Mouse (Mus musculus) forebrain, embryonic 12.5 days (tissue): ENCODE data around the gene Mecom. TPM values are rescaled to one million over a fixed set of nuclear protein-coding genes. Genes with fewer than 3 reads are reported as not detected.
"Not testable (repeated sequence)": the region's sequence is repeated elsewhere in the genome, so short reads cannot be mapped to it uniquely, and the experiment has no call there.

Experiments used
- ATAC-seq: fragments of 200-750 bp; cut with Nextera tagmentation; 2 replicates; pipeline ENCODE4 v1.8.0; 2017; ENCODE audit warnings: moderate TSS enrichment; ENCODE audit not compliant: low FRiP score
- H3K27ac ChIP-seq: fragments of 300-500 bp; sonication (generic); 2 replicates; pipeline ENCODE4 v1.5.1; 2016; ENCODE audit warnings: mild to moderate bottlenecking
- H3K27me3 ChIP-seq: fragments of 300-500 bp; sonication (generic); 2 replicates; pipeline ENCODE4 v1.6.1; 2016; ENCODE audit warnings: mild to moderate bottlenecking
- H3K36me3 ChIP-seq: fragments of 300-500 bp; sonication (generic); replicated peaks from 2 replicates; pipeline ENCODE4 v1.6.1; 2016; ENCODE audit warnings: mild to moderate bottlenecking
- H3K4me1 ChIP-seq: fragments of 300-500 bp; sonication (generic); 2 replicates; pipeline ENCODE4 v1.6.1; 2016
- H3K4me2 ChIP-seq: fragments of 300-500 bp; sonication (generic); 2 replicates; pipeline ENCODE4 v1.6.1; 2016; ENCODE audit warnings: mild to moderate bottlenecking, moderate library complexity
- H3K4me3 ChIP-seq: fragments of 300-500 bp; sonication (generic); replicated peaks from 2 replicates; pipeline ENCODE4 v1.5.1; 2016; ENCODE audit warnings: mild to moderate bottlenecking
- H3K9ac ChIP-seq: fragments of 300-500 bp; sonication (generic); 2 replicates; pipeline ENCODE4 v1.6.1; 2016; ENCODE audit warnings: mild to moderate bottlenecking
- H3K9me3 ChIP-seq: fragments of 300-500 bp; sonication (generic); 2 replicates; pipeline ENCODE4 v1.6.1; 2016
- WGBS: fragments of 180-500 bp; shearing (Covaris S2); methylation state at CpG from one replicate; pipeline ENCODE4 v1.1.7; 2016; 5-methylcytosine and 5-hydroxymethylcytosine counted together
- polyA plus RNA-seq: library from polyadenylated mRNA; unstranded; fragments of >200 nt; fragmentation: Nextera tagmentation; extraction: Ambion mirVana; gene quantifications from 2 replicates; pipeline ENCODE4 v1.2.1, GENCODE M21; 2016

The Mecom gene
- 12.1 and 12.2 TPM in 2 replicates for polyA plus RNA-seq

DNA sequence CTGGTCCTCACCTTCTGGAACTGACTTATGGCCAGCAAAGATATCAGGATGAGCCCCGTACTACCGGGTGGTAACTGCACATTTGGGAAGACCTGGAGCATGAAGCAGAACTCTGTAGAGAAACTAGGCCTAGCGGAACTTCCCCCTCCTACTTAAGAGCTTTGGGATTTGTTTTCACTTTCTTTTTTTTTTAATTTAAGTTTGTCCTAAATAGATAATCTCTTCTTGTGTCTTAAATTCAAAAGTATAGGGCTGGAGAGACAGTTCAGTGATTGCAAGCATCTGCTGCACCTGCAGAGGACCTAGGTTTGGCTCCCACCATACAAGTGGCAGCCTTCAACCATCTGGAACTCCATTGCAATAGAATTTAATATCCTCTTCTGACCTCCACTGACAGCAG lies at the start of gene Mecom:
Gene Mecom, minus strand, starts transcription at position 101 of the 400 bp plus-strand sequence.
- no peaks in the 10 kb centered on the region for H3K36me3 ChIP-seq
- no peak within 1 kb of the TSS for H3K27ac ChIP-seq
- no peaks in the 10 kb centered on the region for H3K27me3 ChIP-seq
- no peaks in the 10 kb centered on the region for H3K9me3 ChIP-seq
- H3K9ac ChIP-seq: no peak within 1 kb of the TSS
- no peak for ATAC-seq
- no peak within 1 kb of the TSS for H3K4me3 ChIP-seq
- WGBS: 89% methylated on average over 3 of the region's 3 CpGs
- H3K4me2 ChIP-seq: no peak within 1 kb of the TSS
- no peaks in the 10 kb centered on the region for H3K4me1 ChIP-seq

DNA sequence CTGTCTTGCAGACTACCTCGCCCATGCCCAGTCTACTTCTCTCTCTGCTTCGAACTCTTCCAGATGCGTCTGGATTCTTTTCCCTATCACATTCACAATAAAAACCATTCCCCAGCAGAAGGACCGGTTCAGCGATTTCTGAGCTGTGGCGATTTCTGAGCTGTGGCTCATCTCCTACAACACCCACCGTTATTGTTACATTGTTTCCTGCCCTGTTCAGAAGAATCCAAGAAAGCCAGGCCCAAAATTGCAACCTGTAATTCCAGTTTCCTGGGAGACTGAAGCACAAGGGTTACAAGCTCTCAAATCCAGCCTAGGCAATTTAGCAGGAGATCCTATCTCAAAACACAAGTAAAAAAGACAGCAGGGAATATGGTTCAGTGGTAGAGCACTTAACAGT lies 49.5 kb upstream of the Mecom start:
- no peak for ATAC-seq

DNA sequence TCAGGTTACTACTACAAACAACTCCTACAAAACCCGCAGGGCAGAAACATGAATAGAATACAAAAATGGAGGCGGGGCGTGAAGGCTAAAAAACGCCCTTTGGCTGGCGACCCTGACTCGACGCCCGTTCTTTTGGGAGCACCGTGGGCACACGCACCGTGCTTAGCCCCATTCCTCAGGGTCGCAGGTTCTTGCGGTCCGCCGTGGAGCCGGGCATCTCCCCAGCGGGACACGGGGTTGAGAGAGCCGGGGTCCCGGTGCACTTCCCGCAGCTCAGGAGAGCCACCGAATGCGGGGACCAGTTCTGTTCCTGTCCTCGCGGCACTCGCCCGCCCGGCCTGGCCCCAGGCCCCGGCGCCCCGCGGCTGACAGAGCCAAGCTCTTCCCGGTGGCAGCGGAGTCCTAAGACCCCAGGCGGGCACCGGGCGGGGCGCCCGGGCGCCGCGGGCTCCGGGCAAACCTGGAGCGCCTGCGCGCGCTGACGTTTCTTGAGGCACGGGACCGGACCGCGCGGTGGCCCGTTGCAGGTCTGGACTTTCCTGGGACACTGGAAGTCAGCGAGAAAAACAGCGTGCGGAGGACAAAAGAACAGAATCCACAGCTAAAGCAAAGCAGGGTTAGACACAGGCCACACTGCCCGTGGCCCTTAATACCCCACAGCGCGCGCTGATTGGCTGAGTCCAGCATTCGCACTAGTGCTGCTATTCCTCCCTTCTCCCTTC lies 47.5 kb upstream of the Mecom start:
- Histone ChIP-seq H3K27me3 (peaks cover 19% of the 10 kb centered on the region), H3K9ac (peak overlapping the region; percentile 81), H3K36me3 (no peaks in the 10 kb centered on the region), H3K4me3 (peak overlapping the region; percentile 81), H3K9me3 (no peaks in the 10 kb centered on the region), H3K4me1 (peaks cover 12% of the 10 kb centered on the region), H3K27ac (peak overlapping the region; percentile 59), H3K4me2 (peak overlapping the region; percentile 75)
- WGBS: under 1% methylated on average over 62 of the region's 62 CpGs
- ATAC-seq: peak; percentile 76

More for the DNA sequence above, 49.5 kb upstream of the Mecom start:
- H3K9ac ChIP-seq: no peak overlapping the region
- H3K9me3 ChIP-seq: no peaks in the 10 kb centered on the region
- no peak overlapping the region for H3K4me2 ChIP-seq
- H3K27me3 ChIP-seq: peaks cover 19% of the 10 kb centered on the region
- H3K36me3 ChIP-seq: no peaks in the 10 kb centered on the region
- H3K4me1 ChIP-seq: peaks cover 13% of the 10 kb centered on the region
- no peak overlapping the region for H3K27ac ChIP-seq
- WGBS: 84% methylated on average over 7 of the region's 7 CpGs
- no peak overlapping the region for H3K4me3 ChIP-seq

DNA sequence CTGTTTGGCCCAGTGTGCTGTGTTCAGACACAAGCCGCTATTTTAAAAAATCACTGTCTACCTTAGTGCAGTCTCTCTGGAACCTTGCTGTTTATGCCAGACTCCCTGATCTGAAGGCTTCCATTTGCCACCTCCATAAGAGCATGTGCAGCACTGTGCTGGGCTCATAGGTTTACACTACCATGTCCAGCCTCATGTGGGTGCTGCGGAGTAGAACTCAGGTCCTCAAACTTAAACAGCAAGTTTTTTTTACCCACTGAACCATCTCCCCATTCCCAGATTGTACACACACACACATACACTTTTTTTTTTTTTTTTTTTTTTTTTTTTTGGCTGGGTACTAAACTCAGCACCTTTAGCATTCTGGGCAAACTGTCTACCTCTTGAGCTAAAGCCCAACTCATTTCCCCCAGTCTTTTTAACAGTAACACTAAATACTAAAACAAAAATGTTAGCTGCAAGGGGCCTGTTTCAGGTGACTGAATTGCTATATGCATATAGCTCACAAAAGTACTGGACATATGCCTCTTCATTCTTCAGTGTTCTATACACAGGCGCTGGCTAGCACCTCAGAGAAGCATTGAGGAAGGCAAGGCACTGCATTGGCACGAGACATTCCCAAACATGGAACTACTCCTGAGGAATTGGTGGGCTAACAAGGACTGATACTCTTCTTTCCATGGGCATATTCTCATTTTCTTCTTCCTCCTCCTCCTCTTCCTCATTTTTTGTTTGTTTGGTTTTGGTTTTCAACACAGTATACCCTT lies 46.1 kb upstream of the Mecom start:
- peaks cover 18% of the 10 kb centered on the region for H3K27me3 ChIP-seq
- no peak overlapping the region for H3K27ac ChIP-seq
- H3K9me3 ChIP-seq: no peaks in the 10 kb centered on the region
- ATAC-seq: peak; percentile 30; the same call in 1 of the 2 replicates
- H3K36me3 ChIP-seq: no peaks in the 10 kb centered on the region
- no peak overlapping the region for H3K4me2 ChIP-seq
- H3K9ac ChIP-seq: no peak overlapping the region
- WGBS: 77% methylated on average over 4 of the region's 4 CpGs
- H3K4me1 ChIP-seq: peaks cover 2% of the 10 kb centered on the region; the same call in 1 of the 2 replicates
- no peak overlapping the region for H3K4me3 ChIP-seq

DNA sequence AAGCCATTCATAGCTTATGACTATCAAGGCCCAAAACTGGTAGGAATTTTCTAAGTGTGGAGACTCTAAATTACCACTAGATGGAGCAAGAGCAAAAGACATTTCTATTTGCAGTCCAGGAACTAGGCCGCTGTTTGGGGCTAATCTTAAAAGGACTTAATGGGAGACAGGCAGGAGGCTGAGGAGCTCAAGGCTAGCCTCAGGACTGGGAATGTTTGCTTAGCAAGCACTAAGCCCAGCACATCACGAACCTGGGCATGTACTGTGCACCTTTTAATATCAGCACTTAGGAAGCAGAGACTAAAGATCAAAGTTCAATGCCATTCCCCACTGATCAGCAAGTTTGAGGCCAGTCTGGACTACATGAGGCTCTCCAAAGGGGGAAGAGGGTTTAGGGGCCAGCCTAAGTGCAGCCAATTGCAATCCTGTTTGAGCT lies 44.6 kb upstream of the Mecom start:
- Histone ChIP-seq H3K4me1 (peaks cover 2% of the 10 kb centered on the region; the same call in 1 of the 2 replicates), H3K27ac (no peak overlapping the region), H3K36me3 (no peaks in the 10 kb centered on the region), H3K9ac (no peak overlapping the region), H3K4me2 (no peak overlapping the region), H3K4me3 (no peak overlapping the region), H3K9me3 (no peaks in the 10 kb centered on the region), H3K27me3 (0 out of 2 replicates have a peak, but pooled peaks cover 7% of the 10 kb centered on the region)
- WGBS: 0% methylated on average over 2 of the region's 2 CpGs
- no peak; the same call in 1 of the 2 replicates for ATAC-seq

DNA sequence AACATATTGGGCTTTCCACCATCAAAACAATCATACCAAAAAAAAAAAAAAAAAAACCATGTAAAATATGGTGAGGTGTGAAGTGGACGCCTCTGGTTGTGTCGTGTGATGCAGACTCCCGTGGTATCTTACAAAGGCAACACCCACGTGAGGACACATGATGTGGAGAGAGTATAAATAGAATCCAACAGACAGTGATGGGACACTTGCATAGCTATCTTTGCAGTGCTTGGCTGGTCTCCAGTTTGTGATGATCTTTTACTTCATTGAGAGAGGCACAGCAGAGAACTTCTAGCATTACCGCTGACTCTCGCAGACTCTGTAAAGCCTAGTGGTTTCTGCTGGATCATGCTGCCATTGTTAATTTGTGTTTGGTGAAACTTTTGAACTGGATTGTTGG lies 41.1 kb upstream of the Mecom start:
- ATAC-seq: no peak
- 89% methylated on average over 6 of the region's 6 CpGs for WGBS
- no peaks in the 10 kb centered on the region for H3K4me1 ChIP-seq

DNA sequence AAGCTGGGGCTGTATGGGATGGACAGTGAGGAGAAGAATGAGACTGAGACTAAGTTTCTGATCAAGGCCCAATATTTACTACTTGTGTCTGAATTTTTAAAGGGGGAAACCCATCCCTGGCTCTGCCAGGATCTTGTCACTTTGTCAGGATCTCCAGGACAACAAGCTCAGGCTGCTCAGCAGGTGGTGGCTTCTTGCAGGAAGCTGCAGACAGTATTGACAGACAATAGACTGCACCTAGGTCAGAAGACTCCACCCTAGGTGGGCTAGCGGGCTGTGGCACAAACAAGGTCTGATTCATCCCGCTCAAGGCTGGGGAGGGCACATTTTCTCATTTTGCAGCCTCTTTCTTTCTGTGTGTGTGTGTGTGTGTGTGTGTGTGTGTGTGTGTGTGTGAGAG lies 25.7 kb upstream of the Mecom start:
- ATAC-seq: no peak
- Histone ChIP-seq H3K9ac (no peak overlapping the region), H3K27me3 (no peaks in the 10 kb centered on the region), H3K4me2 (no peak overlapping the region), H3K4me3 (no peak overlapping the region), H3K9me3 (no peaks in the 10 kb centered on the region), H3K36me3 (no peaks in the 10 kb centered on the region), H3K4me1 (no peaks in the 10 kb centered on the region), H3K27ac (no peak overlapping the region)
- WGBS: 4% methylated on average over 2 of the region's 2 CpGs

More for the DNA sequence above, 41.1 kb upstream of the Mecom start:
- Histone ChIP-seq H3K9ac (no peak overlapping the region), H3K4me2 (no peak overlapping the region), H3K36me3 (no peaks in the 10 kb centered on the region), H3K4me3 (no peak overlapping the region), H3K27me3 (no peaks in the 10 kb centered on the region), H3K9me3 (no peaks in the 10 kb centered on the region), H3K27ac (no peak overlapping the region)

DNA sequence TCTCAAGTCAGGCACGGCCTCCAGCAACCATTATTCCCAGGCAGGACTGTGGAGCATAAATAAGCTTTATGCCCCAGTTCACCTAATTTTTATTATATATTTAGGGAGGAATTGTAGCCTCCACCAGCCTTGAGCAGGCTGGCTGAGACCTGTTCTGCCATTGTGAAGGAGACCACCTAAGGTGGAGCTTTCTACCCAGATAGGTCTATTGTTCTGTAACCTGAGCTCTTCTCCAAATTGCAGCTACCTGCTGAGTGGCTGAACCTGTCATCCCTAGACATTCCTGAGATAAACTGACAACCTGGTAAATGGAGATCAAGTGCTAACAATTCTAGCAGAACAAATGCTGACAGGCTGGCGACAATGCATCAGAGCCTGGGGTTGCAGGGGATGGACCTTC lies 18.5 kb upstream of the Mecom start:
- not testable (repeated sequence) for H3K27ac ChIP-seq, H3K27me3 ChIP-seq, H3K4me1 ChIP-seq, H3K36me3 ChIP-seq, H3K4me3 ChIP-seq, H3K9me3 ChIP-seq, ATAC-seq, H3K4me2 ChIP-seq, H3K9ac ChIP-seq
- WGBS: 0% methylated on average over 1 of the region's 2 CpGs

DNA sequence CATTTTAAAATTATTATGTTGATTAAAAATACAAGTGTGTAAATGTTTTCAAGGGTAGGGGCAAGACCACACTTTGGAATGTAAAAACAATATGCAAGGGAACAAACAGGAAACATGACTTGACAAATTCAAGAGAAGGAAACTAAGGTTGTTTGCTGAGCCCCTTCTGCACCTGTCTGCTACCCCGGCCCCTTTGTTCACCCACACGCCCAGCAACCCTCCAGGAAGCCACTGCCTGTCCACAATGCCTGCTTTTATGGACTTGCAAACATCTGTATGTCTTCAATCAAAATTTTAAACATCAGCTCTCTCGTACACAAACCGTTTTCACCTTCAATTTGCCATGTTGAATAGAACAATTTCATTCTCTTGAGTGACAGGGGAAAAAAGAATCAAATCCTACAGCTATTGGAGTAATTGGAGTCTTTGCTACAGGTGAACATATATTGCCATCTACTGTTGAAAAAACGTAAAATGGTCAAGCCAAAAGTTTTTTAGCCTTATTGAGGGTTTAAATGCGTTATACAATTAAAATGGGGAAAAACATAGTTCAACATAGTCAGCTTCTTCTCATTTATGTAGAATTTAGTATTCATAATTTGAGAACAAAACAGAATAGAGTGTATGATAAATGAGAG lies 13.0 kb upstream of the Mecom start:
- H3K9me3 ChIP-seq: no peaks in the 10 kb centered on the region
- no peak for ATAC-seq
- no peak overlapping the region for H3K9ac ChIP-seq
- H3K4me1 ChIP-seq: no peaks in the 10 kb centered on the region
- H3K4me3 ChIP-seq: no peak overlapping the region
- no peak overlapping the region for H3K4me2 ChIP-seq
- H3K27ac ChIP-seq: no peak overlapping the region
- 40% methylated on average over 6 of the region's 6 CpGs for WGBS
- no peaks in the 10 kb centered on the region for H3K36me3 ChIP-seq
- no peaks in the 10 kb centered on the region for H3K27me3 ChIP-seq

DNA sequence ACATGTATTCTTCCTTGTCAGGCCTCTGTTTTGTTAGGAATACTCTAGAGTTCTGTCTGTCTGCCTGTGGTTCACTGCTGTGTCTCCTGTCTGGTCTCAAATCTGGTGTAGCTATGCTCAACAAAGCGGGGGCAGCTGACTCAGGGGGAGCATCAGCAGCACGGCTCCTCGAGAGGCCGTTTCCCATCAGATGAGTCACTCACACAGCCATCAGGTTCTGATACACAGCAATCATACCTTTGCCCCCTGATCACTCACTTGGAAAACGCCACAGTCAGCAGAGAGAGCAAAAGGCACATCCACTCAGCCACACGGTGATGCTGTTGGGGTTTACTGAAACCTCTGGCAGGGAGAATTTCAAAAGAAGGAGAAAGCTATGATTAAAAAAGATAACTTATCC lies 5.9 kb upstream of the Mecom start:
- Histone ChIP-seq H3K4me3 (no peak overlapping the region), H3K27me3 (no peaks in the 10 kb centered on the region), H3K4me1 (no peaks in the 10 kb centered on the region), H3K4me2 (no peak overlapping the region), H3K9me3 (no peaks in the 10 kb centered on the region), H3K9ac (no peak overlapping the region), H3K27ac (no peak overlapping the region), H3K36me3 (no peaks in the 10 kb centered on the region)
- 84% methylated on average over 6 of the region's 6 CpGs for WGBS
- no peak for ATAC-seq

DNA sequence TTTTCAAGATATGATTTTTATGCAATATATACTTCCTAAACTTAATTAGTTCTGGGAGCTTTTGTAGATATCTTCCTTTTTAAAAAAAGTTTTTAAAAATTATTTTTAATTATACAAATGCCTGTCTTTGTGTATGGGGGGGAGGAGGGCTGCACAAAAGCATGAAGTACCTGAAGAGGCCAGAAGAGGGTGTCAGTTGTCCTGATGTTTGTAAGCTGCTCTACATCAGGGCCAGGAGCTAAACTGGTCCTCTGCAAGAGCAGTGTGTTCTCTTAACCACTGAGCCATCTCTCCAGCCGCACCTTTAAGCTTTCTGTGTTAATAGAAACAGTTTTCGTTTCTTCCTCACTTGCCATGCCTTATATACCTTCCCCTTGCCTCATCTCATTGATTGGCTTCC lies 2.4 kb upstream of the Mecom start:
- 62% methylated on average over 2 of the region's 2 CpGs for WGBS
- Histone ChIP-seq H3K4me1 (no peaks in the 10 kb centered on the region), H3K27me3 (no peaks in the 10 kb centered on the region)

DNA sequence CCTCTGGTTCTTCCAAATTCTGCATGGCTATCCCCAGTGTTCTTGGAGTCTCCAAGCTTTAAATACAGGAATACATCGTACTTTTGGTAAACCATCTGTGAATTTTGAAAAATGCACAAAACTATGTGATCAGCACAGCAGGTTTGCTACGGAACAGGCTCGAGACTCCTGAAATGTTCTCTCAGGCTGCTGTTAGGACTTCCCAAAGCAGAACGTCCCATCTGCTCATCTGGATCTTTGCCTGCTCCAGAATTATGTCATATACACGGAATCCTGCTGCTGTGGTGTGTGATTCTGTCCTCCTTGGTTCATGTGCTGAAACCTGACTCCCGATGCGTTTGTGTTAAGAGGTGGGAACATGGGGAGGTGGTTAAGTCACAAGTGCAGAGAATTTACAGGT lies 1.1 kb upstream of the Mecom start:
- Histone ChIP-seq H3K36me3 (no peaks in the 10 kb centered on the region), H3K4me2 (no peak overlapping the region), H3K9me3 (no peaks in the 10 kb centered on the region), H3K27me3 (no peaks in the 10 kb centered on the region), H3K4me3 (no peak overlapping the region), H3K27ac (no peak overlapping the region), H3K4me1 (no peaks in the 10 kb centered on the region), H3K9ac (no peak overlapping the region)
- ATAC-seq: no peak
- WGBS: 85% methylated on average over 7 of the region's 7 CpGs

More for the DNA sequence above, 2.4 kb upstream of the Mecom start:
- H3K27ac ChIP-seq: no peak overlapping the region
- no peak for ATAC-seq
- no peak overlapping the region for H3K4me3 ChIP-seq
- H3K36me3 ChIP-seq: no peaks in the 10 kb centered on the region
- no peak overlapping the region for H3K4me2 ChIP-seq
- H3K9me3 ChIP-seq: no peaks in the 10 kb centered on the region
- H3K9ac ChIP-seq: no peak overlapping the region
